Mouse (Mus musculus): ENCODE data around the gene Cib2. TPM values are rescaled to one million over a fixed set of nuclear protein-coding genes. Genes with fewer than 3 reads are reported as not detected.

Cib2 gene
- polyA plus RNA-seq, 1 experiment = 3.0 TPM

DNA sequence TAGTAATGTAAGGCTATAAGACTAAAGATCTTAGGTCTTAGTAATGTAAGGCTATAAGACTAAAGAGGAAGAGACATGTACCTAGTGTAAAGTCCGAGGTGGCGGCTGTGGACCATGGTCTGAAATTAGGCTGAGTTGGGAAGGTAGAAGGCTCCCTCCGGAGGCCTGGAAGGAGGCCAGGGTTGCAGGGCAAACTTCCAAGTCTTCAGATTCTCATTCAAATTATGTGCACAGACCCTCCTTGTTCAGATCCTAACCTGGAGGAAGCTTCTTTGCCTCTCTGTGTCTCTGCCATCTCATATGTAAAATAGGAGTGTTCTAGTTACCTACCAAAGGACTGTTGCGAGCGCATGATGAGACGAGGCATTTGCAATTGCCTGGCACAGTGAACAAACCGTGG lies 23.8 kb downstream of the Cib2 start:
- TF ChIP-seq CTCF (IDR thresholded peaks at IDR 0.05; ENCODE audit: extremely low read depth, insufficient read depth, insufficient read length, insufficient replicate concordance) (no peak), POLR2A (IDR thresholded peaks at IDR 0.05; ENCODE audit: low read depth, low read length) (no peak)
- Histone ChIP-seq H3K4me3 (ENCODE audit: extremely low read depth, insufficient read depth, insufficient read length) (no peak overlapping the region), H3K4me1 (ENCODE audit: control insufficient read depth, insufficient read depth, insufficient read length) (no peaks in the 10 kb centered on the region), H3K27ac (ENCODE audit: insufficient read depth, low read length) (no peak overlapping the region), H3K36me3 (ENCODE audit: control insufficient read depth, insufficient read depth, low read length) (no peaks in the 10 kb centered on the region), H3K27me3 (ENCODE audit: control insufficient read depth, insufficient read depth, low read length) (no peaks in the 10 kb centered on the region)
- WGBS = 85% methylated on average over 7 of the region's 7 CpGs
- no peak for DNase-seq (ENCODE audit: low read depth in 1 of 2, low spot score in 2 of 2)

DNA sequence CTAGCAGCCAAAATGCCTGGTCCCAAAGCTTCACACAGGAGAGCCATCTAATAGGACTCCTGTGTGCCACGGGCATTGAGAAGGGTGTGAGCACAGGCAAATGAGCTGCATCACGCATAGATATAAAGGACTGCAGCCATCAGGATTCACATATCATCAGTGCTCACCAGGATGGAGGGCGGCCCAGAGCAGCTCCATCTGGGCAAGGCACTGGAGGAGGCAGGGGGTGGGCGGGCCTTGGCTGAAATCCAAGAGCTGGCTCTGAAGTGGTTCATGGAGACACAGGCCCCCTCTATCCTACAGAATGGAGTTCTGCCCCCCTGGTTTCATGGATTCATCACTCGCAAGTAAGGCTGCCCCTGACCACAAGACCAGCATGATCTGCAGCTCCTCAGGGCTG lies 26.0 kb downstream of the Cib2 start:
- H3K4me3 ChIP-seq (ENCODE audit: extremely low read depth, insufficient read depth, insufficient read length) = no peak overlapping the region
- no peak overlapping the region for H3K27ac ChIP-seq (ENCODE audit: insufficient read depth, low read length)
- H3K27me3 ChIP-seq (ENCODE audit: control insufficient read depth, insufficient read depth, low read length) = no peaks in the 10 kb centered on the region
- 69% methylated on average over 5 of the region's 5 CpGs for WGBS
- no peak for DNase-seq (ENCODE audit: low read depth in 1 of 2, low spot score in 2 of 2)
- H3K4me1 ChIP-seq (ENCODE audit: control insufficient read depth, insufficient read depth, insufficient read length) = no peaks in the 10 kb centered on the region
- TF ChIP-seq CTCF (IDR thresholded peaks at IDR 0.05; ENCODE audit: extremely low read depth, insufficient read depth, insufficient read length, insufficient replicate concordance) = no peak
- no peak for TF ChIP-seq POLR2A (IDR thresholded peaks at IDR 0.05; ENCODE audit: low read depth, low read length)
- no peaks in the 10 kb centered on the region for H3K36me3 ChIP-seq (ENCODE audit: control insufficient read depth, insufficient read depth, low read length)

DNA sequence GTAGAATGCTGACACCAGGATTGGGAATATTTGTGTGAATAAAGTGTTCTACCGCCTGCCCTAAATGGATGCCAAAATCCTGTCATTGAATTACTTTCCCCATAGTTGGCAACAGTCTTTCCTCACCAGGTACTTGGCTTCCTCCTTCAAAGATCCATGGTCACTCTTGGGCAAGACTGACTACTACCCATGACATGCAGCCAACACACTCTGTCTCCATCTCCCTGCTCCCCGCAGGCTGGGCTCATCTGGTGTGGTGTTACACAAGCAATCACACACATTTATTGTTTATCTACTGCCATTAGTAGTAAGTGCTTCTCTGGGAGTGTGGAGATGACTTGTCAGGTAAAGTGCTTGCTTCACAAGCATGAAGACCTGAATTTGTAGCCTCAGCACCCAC lies 27.1 kb downstream of the Cib2 start:
- 93% methylated on average over 2 of the region's 2 CpGs for WGBS
- no peaks in the 10 kb centered on the region for H3K27me3 ChIP-seq (ENCODE audit: control insufficient read depth, insufficient read depth, low read length)
- H3K4me3 ChIP-seq (ENCODE audit: extremely low read depth, insufficient read depth, insufficient read length) = no peak overlapping the region
- H3K4me1 ChIP-seq (ENCODE audit: control insufficient read depth, insufficient read depth, insufficient read length) = no peaks in the 10 kb centered on the region
- H3K27ac ChIP-seq (ENCODE audit: insufficient read depth, low read length) = no peak overlapping the region
- H3K36me3 ChIP-seq (ENCODE audit: control insufficient read depth, insufficient read depth, low read length) = no peaks in the 10 kb centered on the region
- TF ChIP-seq POLR2A (IDR thresholded peaks at IDR 0.05; ENCODE audit: low read depth, low read length) (no peak), CTCF (IDR thresholded peaks at IDR 0.05; ENCODE audit: extremely low read depth, insufficient read depth, insufficient read length, insufficient replicate concordance) (no peak)
- DNase-seq (ENCODE audit: low read depth in 1 of 2, low spot score in 2 of 2) = no peak

DNA sequence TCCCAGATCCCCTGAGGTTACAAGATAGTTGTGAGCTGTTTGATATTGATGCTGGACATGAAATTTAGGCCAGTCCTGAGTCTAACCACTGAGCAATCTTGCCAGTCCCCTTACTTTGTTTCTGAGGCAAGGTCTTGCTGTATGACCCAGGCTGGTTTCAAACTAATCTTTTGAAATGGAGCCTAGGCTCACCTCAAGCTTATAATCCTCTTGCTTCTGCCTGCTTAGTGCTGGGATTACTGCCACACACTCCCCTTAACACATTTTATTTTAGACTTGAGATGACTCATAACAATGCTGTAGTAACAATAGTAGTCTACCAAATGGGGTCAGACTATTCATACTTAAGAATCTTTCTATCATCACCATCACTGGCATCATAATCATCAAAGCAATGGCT lies 28.6 kb downstream of the Cib2 start:
- Histone ChIP-seq H3K36me3 (ENCODE audit: control insufficient read depth, insufficient read depth, low read length) (no peaks in the 10 kb centered on the region), H3K27ac (ENCODE audit: insufficient read depth, low read length) (no peak overlapping the region), H3K27me3 (ENCODE audit: control insufficient read depth, insufficient read depth, low read length) (no peaks in the 10 kb centered on the region), H3K4me1 (ENCODE audit: control insufficient read depth, insufficient read depth, insufficient read length) (no peaks in the 10 kb centered on the region), H3K4me3 (ENCODE audit: extremely low read depth, insufficient read depth, insufficient read length) (no peak overlapping the region)
- TF ChIP-seq POLR2A (IDR thresholded peaks at IDR 0.05; ENCODE audit: low read depth, low read length) (no peak), CTCF (IDR thresholded peaks at IDR 0.05; ENCODE audit: extremely low read depth, insufficient read depth, insufficient read length, insufficient replicate concordance) (no peak)
- no peak for DNase-seq (ENCODE audit: low read depth in 1 of 2, low spot score in 2 of 2)

DNA sequence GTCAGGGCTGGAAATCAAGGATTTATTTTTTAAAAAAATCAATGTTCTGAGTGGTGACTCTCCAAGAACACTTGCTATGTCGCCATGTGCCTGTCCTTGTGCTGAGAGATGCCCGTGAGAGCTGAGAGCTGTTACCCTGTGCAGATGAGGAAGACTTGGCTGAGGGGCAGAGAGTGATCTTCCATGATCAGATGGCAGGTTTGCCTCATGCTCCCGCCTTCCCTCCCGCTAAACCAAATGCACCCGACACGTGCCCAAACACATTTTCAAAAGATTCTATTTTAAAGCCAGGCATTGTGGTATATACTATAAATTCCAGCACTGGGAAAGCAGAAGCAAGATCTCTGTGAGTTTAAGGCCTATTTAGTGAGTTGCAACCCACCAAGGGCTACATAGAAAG lies 29.2 kb downstream of the Cib2 start:
- Histone ChIP-seq H3K4me3 (ENCODE audit: extremely low read depth, insufficient read depth, insufficient read length) (no peak overlapping the region), H3K4me1 (ENCODE audit: control insufficient read depth, insufficient read depth, insufficient read length) (no peaks in the 10 kb centered on the region), H3K27me3 (ENCODE audit: control insufficient read depth, insufficient read depth, low read length) (no peaks in the 10 kb centered on the region), H3K36me3 (ENCODE audit: control insufficient read depth, insufficient read depth, low read length) (no peaks in the 10 kb centered on the region), H3K27ac (ENCODE audit: insufficient read depth, low read length) (no peak overlapping the region)
- TF ChIP-seq CTCF (IDR thresholded peaks at IDR 0.05; ENCODE audit: extremely low read depth, insufficient read depth, insufficient read length, insufficient replicate concordance) = no peak
- TF ChIP-seq POLR2A (IDR thresholded peaks at IDR 0.05; ENCODE audit: low read depth, low read length) = no peak
- 84% methylated on average over 6 of the region's 6 CpGs for WGBS
- no peak for DNase-seq (ENCODE audit: low read depth in 1 of 2, low spot score in 2 of 2)

GRCm38 (mm10) chr9:54529950-54530349 lies 30.1 kb downstream of the Cib2 start:
- Histone ChIP-seq H3K27me3 (ENCODE audit: control insufficient read depth, insufficient read depth, low read length) (no peaks in the 10 kb centered on the region), H3K27ac (ENCODE audit: insufficient read depth, low read length) (no peak overlapping the region), H3K4me1 (ENCODE audit: control insufficient read depth, insufficient read depth, insufficient read length) (no peaks in the 10 kb centered on the region), H3K36me3 (ENCODE audit: control insufficient read depth, insufficient read depth, low read length) (no peaks in the 10 kb centered on the region), H3K4me3 (ENCODE audit: extremely low read depth, insufficient read depth, insufficient read length) (no peak overlapping the region)
- TF ChIP-seq CTCF (IDR thresholded peaks at IDR 0.05; ENCODE audit: extremely low read depth, insufficient read depth, insufficient read length, insufficient replicate concordance) = no peak
- 81% methylated on average over 2 of the region's 2 CpGs for WGBS
- no peak for DNase-seq (ENCODE audit: low read depth in 1 of 2, low spot score in 2 of 2)

GRCm38 (mm10) chr9:54527694-54528093 lies 32.3 kb downstream of the Cib2 start:
- Histone ChIP-seq H3K4me1 (ENCODE audit: control insufficient read depth, insufficient read depth, insufficient read length) (no peaks in the 10 kb centered on the region), H3K27me3 (ENCODE audit: control insufficient read depth, insufficient read depth, low read length) (no peaks in the 10 kb centered on the region), H3K27ac (ENCODE audit: insufficient read depth, low read length) (no peak overlapping the region), H3K4me3 (ENCODE audit: extremely low read depth, insufficient read depth, insufficient read length) (no peak overlapping the region), H3K36me3 (ENCODE audit: control insufficient read depth, insufficient read depth, low read length) (no peaks in the 10 kb centered on the region)
- no peak for TF ChIP-seq POLR2A (IDR thresholded peaks at IDR 0.05; ENCODE audit: low read depth, low read length)
- no peak for TF ChIP-seq CTCF (IDR thresholded peaks at IDR 0.05; ENCODE audit: extremely low read depth, insufficient read depth, insufficient read length, insufficient replicate concordance)
- no peak for DNase-seq (ENCODE audit: low read depth in 1 of 2, low spot score in 2 of 2)
- WGBS = 79% methylated on average over 7 of the region's 7 CpGs

All from spleen, adult 2 months (tissue).